Mouse (Mus musculus) embryonic facial prominence, embryonic 14.5 days (tissue): Measurements from ENCODE around the gene Slc25a17. TPM values are rescaled to one million over a fixed set of nuclear protein-coding genes. Genes with fewer than 3 reads are reported as not detected.

Experiments used
- ATAC-seq: fragments of 200-750 bp; cut with Nextera tagmentation; 2 replicates; pipeline ENCODE4 v1.8.0; 2017; ENCODE audit warnings: low read depth, moderate number of reproducible peaks, moderate TSS enrichment
- DNase-seq: peaks from one replicate; pipeline ENCODE4 v3.0.0-alpha.2; 2015; ENCODE audit warnings: low spot score
- H3K27ac ChIP-seq: fragments of 300-500 bp; sonication (generic); replicated peaks from 2 replicates; pipeline ENCODE4 v1.5.1; 2014; ENCODE audit warnings: low read depth, mild to moderate bottlenecking, low read length, moderate library complexity
- H3K27me3 ChIP-seq: fragments of 300-500 bp; sonication (generic); replicated peaks from 2 replicates; pipeline ENCODE4 v1.6.1; 2014; ENCODE audit warnings: low read length; ENCODE audit not compliant: control insufficient read depth, insufficient read depth
- H3K36me3 ChIP-seq: fragments of 300-500 bp; sonication (generic); 2 replicates; pipeline ENCODE4 v1.6.1; 2014; ENCODE audit warnings: low read length, mixed read lengths; ENCODE audit not compliant: control insufficient read depth, insufficient read depth
- H3K4me1 ChIP-seq: fragments of 300-500 bp; sonication (generic); 2 replicates; pipeline ENCODE4 v1.6.1; 2014; ENCODE audit warnings: antibody characterized with exemption, low read length; ENCODE audit not compliant: control insufficient read depth, insufficient read depth
- H3K4me2 ChIP-seq: fragments of 300-500 bp; sonication (generic); 2 replicates; pipeline ENCODE4 v1.6.1; 2014; ENCODE audit warnings: low read depth, mild to moderate bottlenecking, low read length, moderate library complexity, mixed read lengths
- H3K4me3 ChIP-seq: fragments of 300-500 bp; sonication (generic); 2 replicates; pipeline ENCODE4 v1.5.1; 2014; ENCODE audit warnings: low read depth, mild to moderate bottlenecking, low read length
- H3K9ac ChIP-seq: fragments of 300-500 bp; sonication (generic); 2 replicates; pipeline ENCODE4 v1.6.1; 2014; ENCODE audit warnings: low read depth, mild to moderate bottlenecking, low read length, moderate library complexity, mixed read lengths
- H3K9me3 ChIP-seq: fragments of 300-500 bp; sonication (generic); 2 replicates; pipeline ENCODE4 v1.6.1; 2016; ENCODE audit warnings: low read length; ENCODE audit not compliant: control insufficient read depth
- WGBS: fragments of 180-500 bp; shearing (Covaris S2); extraction: QIAGEN DNeasy Blood & Tissue Kit; methylation state at CpG from one replicate; pipeline ENCODE4 v1.1.7; 2014; 5-methylcytosine and 5-hydroxymethylcytosine counted together
- polyA plus RNA-seq: library from polyadenylated mRNA; unstranded; fragments of >200 nt; fragmentation: Nextera tagmentation; extraction: Ambion mirVana; gene quantifications from 2 replicates; pipeline ENCODE4 v1.2.1, GENCODE M21; 2014

Gene Slc25a17
- polyA plus RNA-seq, 1 experiment from 2014 or later = 102 TPM

GRCm38 (mm10) chr15:81304006-81304405 lies 56.6 kb downstream of the Slc25a17 start:
- Histone ChIP-seq H3K27me3 (no peaks in the 10 kb centered on the region), H3K36me3 (no peaks in the 10 kb centered on the region), H3K27ac (no peak overlapping the region), H3K4me1 (no peaks in the 10 kb centered on the region), H3K4me2 (no peak overlapping the region), H3K9ac (no peak overlapping the region), H3K4me3 (no peak overlapping the region), H3K9me3 (peaks cover 4% of the 10 kb centered on the region; the same call in 1 of the 2 replicates)
- 89% methylated on average over 7 of the region's 7 CpGs for WGBS
- no peak for ATAC-seq
- DNase-seq = no peak

DNA sequence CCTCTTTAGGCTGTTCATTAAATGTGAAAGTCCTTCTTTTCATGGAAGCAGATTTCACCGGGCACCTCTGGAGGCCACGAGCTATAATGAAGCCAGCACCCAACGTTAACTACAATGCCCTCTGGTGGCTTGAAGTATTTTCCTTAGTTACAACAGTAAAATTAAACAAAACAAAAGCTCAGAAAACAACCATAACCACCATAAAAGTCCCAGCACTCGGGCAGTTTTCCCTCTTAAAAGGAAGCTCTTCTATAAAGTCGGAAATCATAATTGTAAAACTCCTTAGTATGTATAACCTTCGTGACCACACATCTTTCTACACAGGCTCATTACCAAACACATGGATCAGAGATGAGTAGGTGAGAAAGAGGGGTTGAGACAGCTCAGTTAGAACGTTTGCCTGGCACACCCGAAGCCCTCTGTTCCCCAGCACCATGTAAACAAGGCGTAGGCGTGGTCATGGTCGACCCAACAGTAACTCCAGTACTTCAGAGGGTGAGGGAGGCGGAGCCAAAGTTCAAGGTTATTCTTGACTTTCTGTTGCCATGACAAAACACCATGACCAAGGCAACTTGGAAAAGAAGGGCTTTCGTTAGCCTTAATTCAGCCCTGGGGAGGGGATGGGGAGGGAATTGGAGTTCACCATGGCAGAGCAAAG lies 58.3 kb downstream of the Slc25a17 start:
- Histone ChIP-seq H3K9me3 (peaks cover 4% of the 10 kb centered on the region; the same call in 1 of the 2 replicates), H3K4me1 (no peaks in the 10 kb centered on the region), H3K27me3 (no peaks in the 10 kb centered on the region), H3K36me3 (no peaks in the 10 kb centered on the region), H3K4me2 (no peak overlapping the region), H3K4me3 (no peak overlapping the region), H3K9ac (no peak overlapping the region), H3K27ac (no peak overlapping the region)
- DNase-seq (peak; percentile 44), ATAC-seq (no peak)
- 69% methylated on average over 13 of the region's 13 CpGs for WGBS

- no peaks in the 10 kb centered on the region for H3K36me3 ChIP-seq
- H3K9ac ChIP-seq = no peak overlapping the region
- no peak for DNase-seq
- H3K4me3 ChIP-seq = no peak overlapping the region
- no peaks in the 10 kb centered on the region for H3K4me1 ChIP-seq
- no peaks in the 10 kb centered on the region for H3K27me3 ChIP-seq
- WGBS = 65% methylated on average over 16 of the region's 16 CpGs
- peaks cover 4% of the 10 kb centered on the region; the same call in 1 of the 2 replicates for H3K9me3 ChIP-seq
- H3K27ac ChIP-seq = no peak overlapping the region
- ATAC-seq = no peak
- no peak overlapping the region for H3K4me2 ChIP-seq
Observed at GRCm38 (mm10) chr15:81301193-81302070, 59.2 kb downstream of the Slc25a17 start.

DNA sequence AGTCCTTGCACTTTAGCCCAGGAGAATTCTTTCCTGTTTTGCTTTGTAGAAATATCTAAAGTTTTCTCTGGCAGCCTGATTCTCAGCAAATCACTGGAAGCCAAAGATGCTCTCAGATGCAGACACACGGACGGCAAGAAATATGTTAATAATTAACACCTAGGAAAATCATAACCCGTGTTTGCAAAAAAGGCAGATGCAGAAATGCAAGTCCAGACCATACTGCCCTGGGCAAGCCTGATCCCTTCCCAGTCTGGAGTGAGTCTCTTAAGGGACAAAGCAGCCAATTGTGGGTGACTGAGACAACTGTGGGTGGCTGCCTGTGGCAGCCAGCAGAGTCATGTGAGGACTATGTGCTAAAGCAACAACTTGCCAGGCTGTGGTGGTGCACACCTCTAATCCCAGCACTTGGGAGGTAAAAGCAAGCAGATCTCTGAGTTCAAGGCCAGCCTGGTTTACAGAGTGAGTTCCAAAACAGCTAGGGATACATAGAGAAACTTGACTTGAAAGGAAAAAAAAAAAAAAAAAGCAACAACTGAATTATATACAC lies 60.0 kb downstream of the Slc25a17 start:
- H3K4me1 ChIP-seq = no peaks in the 10 kb centered on the region
- WGBS = 39% methylated on average over 3 of the region's 3 CpGs

DNA sequence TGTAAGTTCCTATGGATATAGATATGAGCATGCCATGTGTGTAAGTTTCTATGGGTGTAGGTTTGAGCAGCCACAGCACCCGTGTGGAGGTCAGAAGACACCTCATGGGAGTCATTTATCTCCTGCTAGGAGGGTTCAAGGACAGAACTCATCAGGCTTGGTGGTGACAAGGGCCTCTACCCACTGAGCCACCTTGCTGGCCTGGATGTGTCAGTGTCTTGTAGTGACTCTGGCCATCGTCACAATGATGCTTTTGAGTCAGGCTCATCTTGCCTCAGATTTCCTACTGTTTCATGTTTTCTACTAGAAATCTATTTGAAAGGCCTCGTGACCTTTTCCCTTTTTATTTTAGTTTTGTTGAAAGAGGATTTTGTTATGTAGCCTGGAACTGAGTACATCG lies 61.1 kb downstream of the Slc25a17 start:
- no peak for DNase-seq
- H3K27ac ChIP-seq = no peak overlapping the region
- no peak overlapping the region for H3K4me3 ChIP-seq
- 87% methylated on average over 4 of the region's 4 CpGs for WGBS
- H3K9me3 ChIP-seq = peaks cover 4% of the 10 kb centered on the region; the same call in 1 of the 2 replicates
- ATAC-seq = no peak
- H3K36me3 ChIP-seq = no peaks in the 10 kb centered on the region
- no peaks in the 10 kb centered on the region for H3K4me1 ChIP-seq
- no peak overlapping the region for H3K9ac ChIP-seq
- no peak overlapping the region for H3K4me2 ChIP-seq
- H3K27me3 ChIP-seq = no peaks in the 10 kb centered on the region

More for the DNA sequence above, 60.0 kb downstream of the Slc25a17 start:
- H3K27ac ChIP-seq = no peak overlapping the region
- H3K36me3 ChIP-seq = no peaks in the 10 kb centered on the region
- H3K27me3 ChIP-seq = no peaks in the 10 kb centered on the region
- no peak overlapping the region for H3K4me3 ChIP-seq
- peaks cover 4% of the 10 kb centered on the region; the same call in 1 of the 2 replicates for H3K9me3 ChIP-seq
- H3K4me2 ChIP-seq = no peak overlapping the region
- no peak overlapping the region for H3K9ac ChIP-seq
- ATAC-seq = no peak
- peak; percentile 18 for DNase-seq

DNA sequence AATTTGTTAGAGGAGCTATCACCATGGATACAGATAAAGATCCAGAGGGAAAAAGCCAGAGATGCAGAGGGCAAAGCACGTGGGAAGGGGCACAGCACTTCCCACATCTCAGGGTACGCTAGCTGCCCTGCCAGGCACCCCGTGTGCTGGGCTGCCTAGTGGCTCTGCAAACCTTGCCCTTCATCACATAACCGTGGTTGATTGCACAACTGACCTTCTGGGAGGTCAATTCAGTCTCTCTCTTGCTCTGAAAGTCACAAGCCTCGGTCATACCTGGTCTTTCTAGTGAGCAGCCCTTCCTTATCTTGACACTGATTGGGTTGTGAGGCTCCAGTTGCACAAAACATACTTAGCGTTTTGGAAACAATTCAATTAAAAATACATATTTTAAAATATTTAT lies 62.4 kb downstream of the Slc25a17 start:
- 75% methylated on average over 6 of the region's 6 CpGs for WGBS
- no peak overlapping the region for H3K27ac ChIP-seq

GRCm38 (mm10) chr15:81297543-81297942 lies 63.1 kb downstream of the Slc25a17 start:
- DNase-seq = peak; percentile 78
- no peak overlapping the region for H3K4me2 ChIP-seq
- peak; percentile 59; the same call in 1 of the 2 replicates for ATAC-seq
- H3K27me3 ChIP-seq = no peaks in the 10 kb centered on the region
- no peaks in the 10 kb centered on the region for H3K9me3 ChIP-seq
- H3K4me1 ChIP-seq = no peaks in the 10 kb centered on the region
- H3K27ac ChIP-seq = no peak overlapping the region
- no peak overlapping the region for H3K4me3 ChIP-seq
- H3K36me3 ChIP-seq = no peaks in the 10 kb centered on the region
- no peak overlapping the region for H3K9ac ChIP-seq
- 59% methylated on average over 3 of the region's 3 CpGs for WGBS

More for the DNA sequence above, 62.4 kb downstream of the Slc25a17 start:
- H3K9ac ChIP-seq = no peak overlapping the region
- no peaks in the 10 kb centered on the region for H3K27me3 ChIP-seq
- ATAC-seq (no peak), DNase-seq (no peak)
- no peaks in the 10 kb centered on the region for H3K4me1 ChIP-seq
- peaks cover 4% of the 10 kb centered on the region; the same call in 1 of the 2 replicates for H3K9me3 ChIP-seq
- no peaks in the 10 kb centered on the region for H3K36me3 ChIP-seq
- no peak overlapping the region for H3K4me2 ChIP-seq
- no peak overlapping the region for H3K4me3 ChIP-seq

- 85% methylated on average over 10 of the region's 10 CpGs for WGBS
- H3K4me3 ChIP-seq = no peak overlapping the region
Observed at GRCm38 (mm10) chr15:81294897-81295296, 65.7 kb downstream of the Slc25a17 start.

More at GRCm38 (mm10) chr15:81294897-81295296, 65.7 kb downstream of the Slc25a17 start:
- H3K36me3 ChIP-seq = no peaks in the 10 kb centered on the region
- H3K4me1 ChIP-seq = no peaks in the 10 kb centered on the region
- no peak overlapping the region for H3K9ac ChIP-seq
- no peak for DNase-seq
- H3K27me3 ChIP-seq = no peaks in the 10 kb centered on the region
- H3K9me3 ChIP-seq = no peaks in the 10 kb centered on the region
- no peak overlapping the region for H3K27ac ChIP-seq
- no peak overlapping the region for H3K4me2 ChIP-seq
- ATAC-seq = no peak
